8 mouse cellular contexts compared by ENCODE assay signal in genomic region chr2:131189521-131190309, GRCm38 (mm10). TPM values are rescaled to one million over a fixed set of nuclear protein-coding genes. Genes with fewer than 3 reads are reported as not detected.
DNase-seq lines count a peak whose midpoint lies in the region; ATAC-seq and TF ChIP-seq lines count a peak whose summit lies in the region.

No protein-coding gene starts in this region.

- H3K4me2 ChIP-seq in intestine, embryonic 14.5 days (ENCODE audit: low read length) = peak overlapping the region; percentile 4; the same call in 1 of the 2 replicates
- no peak overlapping the region; the same call in 1 of the 2 replicates for H3K4me2 ChIP-seq in intestine, postnatal 0 days (replicated peaks; ENCODE audit: low read depth)

- no peak for DNase-seq in intestine, embryonic 14.5 days (ENCODE audit: low spot score)
- peak; percentile 32 for DNase-seq in brain, embryonic 14.5 days (ENCODE audit: low read depth)
- DNase-seq in limb, embryonic 10.5 days (ENCODE audit: low spot score) = no peak
- DNase-seq in naive thymus-derived CD4-positive, alpha-beta T cell, adult 2 months (ENCODE audit: low read depth) = peak; percentile 62
- DNase-seq in frontal cortex, postnatal 36 days (ENCODE audit: low spot score in 2 of 2) = no peak
- DNase-seq in kidney, postnatal 36 days = no peak

- no peak for TF ChIP-seq POLR2A in brain, embryonic 14.5 days (IDR thresholded peaks at IDR 0.05; ENCODE audit: borderline replicate concordance, extremely low read depth, insufficient read depth, insufficient read length, poor library complexity, severe bottlenecking)

- H3K4me1 ChIP-seq in intestine, embryonic 14.5 days (replicated peaks; ENCODE audit: control insufficient read depth, insufficient read depth, low read length) = peaks cover 29% of the 10 kb centered on the region
- H3K4me1 ChIP-seq in intestine, postnatal 0 days (replicated peaks; ENCODE audit: control insufficient read depth, insufficient read depth, low read length) = peaks cover 3% of the 10 kb centered on the region; the same call in 1 of the 2 replicates
- peaks cover 55% of the 10 kb centered on the region for H3K4me1 ChIP-seq in limb, embryonic 10.5 days

- H3K9me3 ChIP-seq in intestine, embryonic 14.5 days (ENCODE audit: control insufficient read depth, low read length) = no peaks in the 10 kb centered on the region
- no peaks in the 10 kb centered on the region for H3K9me3 ChIP-seq in intestine, postnatal 0 days (ENCODE audit: control insufficient read depth)
- no peaks in the 10 kb centered on the region for H3K9me3 ChIP-seq in limb, embryonic 10.5 days (replicated peaks)

- H3K9ac ChIP-seq in intestine, embryonic 14.5 days (ENCODE audit: low read length) = no peak overlapping the region
- H3K9ac ChIP-seq in intestine, postnatal 0 days (ENCODE audit: low read depth, low read length) = no peak overlapping the region

- H3K36me3 ChIP-seq in intestine, embryonic 14.5 days (ENCODE audit: control insufficient read depth, insufficient read depth, low read length) = peaks cover 31% of the 10 kb centered on the region
- H3K36me3 ChIP-seq in intestine, postnatal 0 days (ENCODE audit: control insufficient read depth, insufficient read depth) = peaks cover 26% of the 10 kb centered on the region
- peaks cover 48% of the 10 kb centered on the region for H3K36me3 ChIP-seq in limb, embryonic 10.5 days

- H3K27ac ChIP-seq in intestine, embryonic 14.5 days (ENCODE audit: low read depth) = peak overlapping the region; percentile 60
- no peak overlapping the region for H3K27ac ChIP-seq in intestine, postnatal 0 days (ENCODE audit: low read depth, low read length)
- H3K27ac ChIP-seq in limb, embryonic 10.5 days = 0 out of 2 replicates have a peak overlapping the region, but pooled peaks have one; percentile 10

- WGBS in intestine, embryonic 14.5 days = 49% methylated on average over 5 of the region's 5 CpGs
- WGBS in intestine, postnatal 0 days = 53% methylated on average over 5 of the region's 5 CpGs
- 49% methylated on average over 5 of the region's 5 CpGs for WGBS in limb, embryonic 10.5 days

- no peak overlapping the region for H3K4me3 ChIP-seq in intestine, embryonic 14.5 days (ENCODE audit: low read depth, low read length)
- no peak overlapping the region for H3K4me3 ChIP-seq in intestine, postnatal 0 days (ENCODE audit: low read depth, low read length)
- H3K4me3 ChIP-seq in limb, embryonic 10.5 days = no peak overlapping the region

- no peak for ATAC-seq in intestine, embryonic 14.5 days (replicated peaks; ENCODE audit: low FRiP score, low TSS enrichment, low read depth)
- ATAC-seq in intestine, postnatal 0 days = no peak
- ATAC-seq in monocyte, adult 5-6 weeks (replicated peaks; ENCODE audit: insufficient number of reproducible peaks, low FRiP score, low TSS enrichment, poor library complexity, severe bottlenecking) = no peak; the same call in 1 of the 2 replicates

- no peaks in the 10 kb centered on the region for H3K27me3 ChIP-seq in intestine, embryonic 14.5 days (replicated peaks; ENCODE audit: control insufficient read depth, insufficient read depth, low read length)
- no peaks in the 10 kb centered on the region for H3K27me3 ChIP-seq in intestine, postnatal 0 days (replicated peaks; ENCODE audit: control insufficient read depth, insufficient read depth, low read length)
- peaks cover 10% of the 10 kb centered on the region; the same call in 1 of the 2 replicates for H3K27me3 ChIP-seq in limb, embryonic 10.5 days (ENCODE audit: low read depth, poor library complexity, severe bottlenecking)

- no peak for TF ChIP-seq CTCF in intestine, postnatal 0 days (IDR thresholded peaks at IDR 0.05; ENCODE audit: low read depth)
- TF ChIP-seq CTCF in brain, embryonic 14.5 days (IDR thresholded peaks at IDR 0.05; ENCODE audit: borderline replicate concordance, extremely low read depth, insufficient read depth, insufficient read length) = no peak

RNA-seq across cellular contexts. Expression of gene Spef1, which starts 2.6 kb away (rescaled TPM):
- polyA plus RNA-seq in intestine, embryonic 14.5 days (2014; fragmentation: Nextera tagmentation; extraction: Ambion mirVana) = 5.8 and 6.4 TPM in 2 replicates
- polyA plus RNA-seq in intestine, postnatal 0 days (2015; fragmentation: Nextera tagmentation; extraction: Ambion mirVana) = 2.0 and 2.1 TPM in 2 replicates
- polyA plus RNA-seq in brain, embryonic 14.5 days (2012; rRNA removed) = 35.4 and 36.4 TPM in 2 replicates
- polyA plus RNA-seq in limb, embryonic 10.5 days (2016; fragmentation: Nextera tagmentation; extraction: Ambion mirVana) = 1.7 and 3.4 TPM in 2 replicates
- 0.38 to 1.6 TPM in 2 of 3 replicates, not detected in the other for total RNA-seq in monocyte, adult 5-6 weeks (2017)

RNA-seq across cellular contexts. Expression of gene Cdc25b, which starts 3.0 kb away (rescaled TPM):
- 51.8 and 61.0 TPM in 2 replicates for polyA plus RNA-seq in intestine, embryonic 14.5 days (2014; fragmentation: Nextera tagmentation; extraction: Ambion mirVana)
- polyA plus RNA-seq in intestine, postnatal 0 days (2015; fragmentation: Nextera tagmentation; extraction: Ambion mirVana) = 10.9 and 12.4 TPM in 2 replicates
- polyA plus RNA-seq in brain, embryonic 14.5 days (2012; rRNA removed) = 41.4 and 54.8 TPM in 2 replicates
- 40.8 and 47.4 TPM in 2 replicates for polyA plus RNA-seq in limb, embryonic 10.5 days (2016; fragmentation: Nextera tagmentation; extraction: Ambion mirVana)
- total RNA-seq in monocyte, adult 5-6 weeks (2017) = 7.7 to 39.4 TPM (median 11.3 TPM) in 3 replicates

RNA-seq across cellular contexts. Expression of gene Cenpb, which starts 9.8 kb away (rescaled TPM):
- 8.8 and 9.5 TPM in 2 replicates for polyA plus RNA-seq in intestine, embryonic 14.5 days (2014; fragmentation: Nextera tagmentation; extraction: Ambion mirVana)
- polyA plus RNA-seq in intestine, postnatal 0 days (2015; fragmentation: Nextera tagmentation; extraction: Ambion mirVana) = 15.9 and 17.4 TPM in 2 replicates
- polyA plus RNA-seq in brain, embryonic 14.5 days (2012; rRNA removed) = 71.2 and 89.3 TPM in 2 replicates
- polyA plus RNA-seq in limb, embryonic 10.5 days (2016; fragmentation: Nextera tagmentation; extraction: Ambion mirVana) = 7.7 and 8.9 TPM in 2 replicates
- 12.5 to 17.0 TPM (median 14.0 TPM) in 3 replicates for total RNA-seq in monocyte, adult 5-6 weeks (2017)

RNA-seq across cellular contexts. Expression of gene Ap5s1, which starts 17.2 kb away (rescaled TPM):
- 23.4 and 23.8 TPM in 2 replicates for polyA plus RNA-seq in intestine, embryonic 14.5 days (2014; fragmentation: Nextera tagmentation; extraction: Ambion mirVana)
- polyA plus RNA-seq in intestine, postnatal 0 days (2015; fragmentation: Nextera tagmentation; extraction: Ambion mirVana) = 37.3 and 37.5 TPM in 2 replicates
- polyA plus RNA-seq in brain, embryonic 14.5 days (2012; rRNA removed) = 34.9 and 45.3 TPM in 2 replicates
- 18.9 and 22.6 TPM in 2 replicates for polyA plus RNA-seq in limb, embryonic 10.5 days (2016; fragmentation: Nextera tagmentation; extraction: Ambion mirVana)
- total RNA-seq in monocyte, adult 5-6 weeks (2017) = 3.0 to 15.2 TPM (median 13.2 TPM) in 3 replicates

RNA-seq across cellular contexts. Expression of gene 1700037H04Rik, which starts 29.8 kb away (rescaled TPM):
- 91.4 and 93.1 TPM in 2 replicates for polyA plus RNA-seq in intestine, embryonic 14.5 days (2014; fragmentation: Nextera tagmentation; extraction: Ambion mirVana)
- 145 and 164 TPM in 2 replicates for polyA plus RNA-seq in intestine, postnatal 0 days (2015; fragmentation: Nextera tagmentation; extraction: Ambion mirVana)
- polyA plus RNA-seq in brain, embryonic 14.5 days (2012; rRNA removed) = 113 and 118 TPM in 2 replicates
- polyA plus RNA-seq in limb, embryonic 10.5 days (2016; fragmentation: Nextera tagmentation; extraction: Ambion mirVana) = 87.5 and 97.4 TPM in 2 replicates
- total RNA-seq in monocyte, adult 5-6 weeks (2017) = 4.0 to 11.8 TPM (median 5.2 TPM) in 3 replicates

Comparison
In these comparisons a context has a peak if more than half of its experiments do, and no peak if none do; other contexts are left out.
1. DNase-seq: peak in brain, embryonic 14.5 days (single experiment) and naive thymus-derived CD4-positive, alpha-beta T cell, adult 2 months (single experiment); none in intestine, embryonic 14.5 days (single experiment), limb, embryonic 10.5 days (single experiment), frontal cortex, postnatal 36 days (0 of 2) and kidney, postnatal 36 days (0 of 2).